Mouse (Mus musculus) myocyte (in vitro differentiated cells): Measurements from ENCODE around the gene Foxn4. TPM values are rescaled to one million over a fixed set of nuclear protein-coding genes. Genes with fewer than 3 reads are reported as not detected.

Experiments
- H3K27me3 ChIP-seq: one replicate; pipeline ENCODE4 v1.6.1; 2011; ENCODE audit not compliant: control insufficient read depth, insufficient read depth, insufficient read length
- H3K36me3 ChIP-seq: one replicate; pipeline ENCODE4 v1.6.1; 2011; ENCODE audit not compliant: control insufficient read depth, insufficient read depth
- H3K4me2 ChIP-seq: one replicate; pipeline ENCODE4 v1.6.1; 2011; ENCODE audit warnings: low read depth, control low read depth
- H3K4me3 ChIP-seq: one replicate; pipeline ENCODE4 v1.5.1; 2011; ENCODE audit warnings: mild to moderate bottlenecking, control low read depth, moderate library complexity
- H3K79me2 ChIP-seq: one replicate; pipeline ENCODE4 v1.6.1; 2011; ENCODE audit not compliant: control insufficient read depth, insufficient read depth
- H3ac ChIP-seq: one replicate; pipeline ENCODE4 v1.6.1; 2011; ENCODE audit not compliant: control insufficient read depth, insufficient read length
- CEBPB ChIP-seq: IDR thresholded peaks from 2 replicates; pipeline ENCODE4 v1.6.1; 2011; ENCODE audit warnings: mild to moderate bottlenecking, moderate library complexity; ENCODE audit not compliant: poor library complexity, insufficient read depth, severe bottlenecking
- E2F4 ChIP-seq: IDR thresholded peaks from one replicate; pipeline ENCODE4 v1.6.1; 2011; ENCODE audit warnings: mild to moderate bottlenecking, control low read depth, moderate library complexity; ENCODE audit not compliant: insufficient read depth
- MAX ChIP-seq: IDR thresholded peaks from one replicate; pipeline ENCODE4 v1.6.1; 2011; ENCODE audit warnings: low read depth, mild to moderate bottlenecking, control low read depth
- MYOD1 ChIP-seq, 3 experiments: IDR thresholded peaks; one replicate each; pipeline ENCODE4 v1.6.1; 2011; ENCODE audit warnings: control low read depth in 2 of 3, low read depth in 2 of 3, mild to moderate bottlenecking in 2 of 3, moderate library complexity in 1 of 3; ENCODE audit not compliant: insufficient read length in 2 of 3, control insufficient read depth in 1 of 3
- MYOG ChIP-seq, 3 experiments: IDR thresholded peaks; one replicate each; pipeline ENCODE4 v1.6.1; 2011; ENCODE audit warnings: control low read depth in 2 of 3, low read depth in 2 of 3, mild to moderate bottlenecking in 2 of 3; ENCODE audit not compliant: insufficient read length in 2 of 3, control insufficient read depth in 1 of 3, insufficient read depth in 1 of 3
- POLR2A ChIP-seq: IDR thresholded peaks from one replicate; pipeline ENCODE4 v1.6.1; 2011; ENCODE audit warnings: low read depth, mild to moderate bottlenecking, control low read depth, moderate library complexity; ENCODE audit not compliant: insufficient read length
- POLR2AphosphoS2 ChIP-seq: IDR thresholded peaks from one replicate; pipeline ENCODE4 v1.6.1; 2011; ENCODE audit warnings: low read depth, control low read depth; ENCODE audit not compliant: insufficient read length
- REST ChIP-seq: IDR thresholded peaks from one replicate; pipeline ENCODE4 v1.6.1; 2011; ENCODE audit warnings: mild to moderate bottlenecking, control low read depth, moderate library complexity; ENCODE audit not compliant: insufficient read depth, insufficient read length
- SRF ChIP-seq: IDR thresholded peaks from one replicate; pipeline ENCODE4 v1.6.1; 2011; ENCODE audit warnings: low read depth; ENCODE audit not compliant: control insufficient read depth, insufficient read length
- TCF12 ChIP-seq: IDR thresholded peaks from one replicate; pipeline ENCODE4 v1.6.1; 2011; ENCODE audit warnings: mild to moderate bottlenecking, control low read depth; ENCODE audit not compliant: poor library complexity, insufficient read depth, severe bottlenecking
- TCF3 ChIP-seq: IDR thresholded peaks from one replicate; pipeline ENCODE4 v1.6.1; 2011; ENCODE audit warnings: low read depth, control low read depth; ENCODE audit not compliant: insufficient read length
- USF1 ChIP-seq: IDR thresholded peaks from one replicate; pipeline ENCODE4 v1.6.1; 2011; ENCODE audit warnings: low read depth, mild to moderate bottlenecking, control low read depth, moderate library complexity
- polyA plus RNA-seq: library from polyadenylated mRNA; unstranded; fragments of >200 nt; fragmentation: generic; extraction: Trizol; gene quantifications from one replicate; pipeline ENCODE4 v1.2.1, GENCODE M21; 2012; ENCODE audit warnings: missing spikeins

Gene Foxn4
- polyA plus RNA-seq, 1 experiment = 0.01 TPM

- no peak for TF ChIP-seq POLR2AphosphoS2
- TF ChIP-seq USF1 = no peak
- TF ChIP-seq TCF12 = no peak
- TF ChIP-seq SRF = no peak
- TF ChIP-seq MYOD1 (IDR thresholded peaks at IDR 0.05; ENCODE audit: control insufficient read depth in 1 of 3, insufficient read length in 2 of 3, low read depth in 2 of 3) = no peak
- no peak for TF ChIP-seq MAX
- no peak for TF ChIP-seq CEBPB
- TF ChIP-seq POLR2A = no peak
- no peak for TF ChIP-seq MYOG (IDR thresholded peaks at IDR 0.05; ENCODE audit: control insufficient read depth in 1 of 3, insufficient read depth in 1 of 3, insufficient read length in 2 of 3, low read depth in 2 of 3)
- no peak for TF ChIP-seq REST
- no peak for TF ChIP-seq TCF3
- no peak for TF ChIP-seq E2F4
- H3K4me2 ChIP-seq = peak overlapping the region; percentile 38
- no peak overlapping the region for H3K4me3 ChIP-seq
- H3ac ChIP-seq = no peak overlapping the region
- peaks cover 75% of the 10 kb centered on the region for H3K27me3 ChIP-seq
- H3K36me3 ChIP-seq = no peaks in the 10 kb centered on the region
- no peaks in the 10 kb centered on the region for H3K79me2 ChIP-seq
Measured at GRCm38 (mm10) chr5:114296693-114297631, 23.4 kb upstream of the Foxn4 start.

- TF ChIP-seq MYOG (IDR thresholded peaks at IDR 0.05; ENCODE audit: control insufficient read depth in 1 of 3, insufficient read depth in 1 of 3, insufficient read length in 2 of 3, low read depth in 2 of 3) = no peak
- no peak for TF ChIP-seq SRF
- TF ChIP-seq MAX = no peak
- no peak for TF ChIP-seq REST
- TF ChIP-seq MYOD1 (IDR thresholded peaks at IDR 0.05; ENCODE audit: control insufficient read depth in 1 of 3, insufficient read length in 2 of 3, low read depth in 2 of 3) = no peak
- TF ChIP-seq TCF12 = no peak
- TF ChIP-seq E2F4 = no peak
- TF ChIP-seq CEBPB = no peak
- TF ChIP-seq POLR2A = no peak
- H3K79me2 ChIP-seq = no peaks in the 10 kb centered on the region
- no peak overlapping the region for H3K4me2 ChIP-seq
- H3K4me3 ChIP-seq = no peak overlapping the region
- no peak overlapping the region for H3ac ChIP-seq
- H3K27me3 ChIP-seq = peaks cover 77% of the 10 kb centered on the region
- H3K36me3 ChIP-seq = no peaks in the 10 kb centered on the region
Measured at GRCm38 (mm10) chr5:114290004-114290403, 16.4 kb upstream of the Foxn4 start.

GRCm38 (mm10) chr5:114288874-114289273 is 15.3 kb upstream of the Foxn4 start, which contains the start of gene Myo1h:
Gene Myo1h, plus strand, starts transcription at chr5:114289166.
- TF ChIP-seq MYOG (IDR thresholded peaks at IDR 0.05; ENCODE audit: control insufficient read depth in 1 of 3, insufficient read depth in 1 of 3, insufficient read length in 2 of 3, low read depth in 2 of 3) (no peak), MYOD1 (IDR thresholded peaks at IDR 0.05; ENCODE audit: control insufficient read depth in 1 of 3, insufficient read length in 2 of 3, low read depth in 2 of 3) (no peak), CEBPB (no peak), REST (no peak), TCF12 (no peak), SRF (no peak), POLR2A (no peak), POLR2AphosphoS2 (no peak), E2F4 (no peak), TCF3 (no peak), USF1 (no peak), MAX (no peak)
- H3K36me3 ChIP-seq = no peaks in the 10 kb centered on the region
- peaks cover 75% of the 10 kb centered on the region for H3K27me3 ChIP-seq
- H3K4me2 ChIP-seq = no peak within 1 kb of the TSS
- H3ac ChIP-seq = no peak within 1 kb of the TSS
- no peaks in the 10 kb centered on the region for H3K79me2 ChIP-seq
- H3K4me3 ChIP-seq = no peak within 1 kb of the TSS

- Histone ChIP-seq H3K36me3 (no peaks in the 10 kb centered on the region), H3K4me2 (no peak overlapping the region), H3K4me3 (no peak overlapping the region), H3K79me2 (no peaks in the 10 kb centered on the region), H3ac (no peak overlapping the region), H3K27me3 (peaks cover 77% of the 10 kb centered on the region)
- TF ChIP-seq SRF = no peak
- TF ChIP-seq CEBPB = no peak
- TF ChIP-seq MAX = no peak
- no peak for TF ChIP-seq POLR2AphosphoS2
- no peak for TF ChIP-seq REST
- TF ChIP-seq TCF3 = no peak
- no peak for TF ChIP-seq USF1
- TF ChIP-seq MYOD1 (IDR thresholded peaks at IDR 0.05; ENCODE audit: control insufficient read depth in 1 of 3, insufficient read length in 2 of 3, low read depth in 2 of 3) = no peak
- no peak for TF ChIP-seq TCF12
- TF ChIP-seq POLR2A = no peak
- TF ChIP-seq MYOG (IDR thresholded peaks at IDR 0.05; ENCODE audit: control insufficient read depth in 1 of 3, insufficient read depth in 1 of 3, insufficient read length in 2 of 3, low read depth in 2 of 3) = no peak
- no peak for TF ChIP-seq E2F4
Measured at GRCm38 (mm10) chr5:114288396-114288795, 14.8 kb upstream of the Foxn4 start.
